Mouse (Mus musculus) spleen, postnatal 14 days (tissue): ENCODE results near the gene Tfap2e.

Experiments used
- DNase-seq, 2 experiments: peaks; one replicate each; pipeline ENCODE4 v3.0.0; 2021 to 2022; ENCODE audit warnings: low spot score in 2 of 2

Gene Tfap2e

DNA sequence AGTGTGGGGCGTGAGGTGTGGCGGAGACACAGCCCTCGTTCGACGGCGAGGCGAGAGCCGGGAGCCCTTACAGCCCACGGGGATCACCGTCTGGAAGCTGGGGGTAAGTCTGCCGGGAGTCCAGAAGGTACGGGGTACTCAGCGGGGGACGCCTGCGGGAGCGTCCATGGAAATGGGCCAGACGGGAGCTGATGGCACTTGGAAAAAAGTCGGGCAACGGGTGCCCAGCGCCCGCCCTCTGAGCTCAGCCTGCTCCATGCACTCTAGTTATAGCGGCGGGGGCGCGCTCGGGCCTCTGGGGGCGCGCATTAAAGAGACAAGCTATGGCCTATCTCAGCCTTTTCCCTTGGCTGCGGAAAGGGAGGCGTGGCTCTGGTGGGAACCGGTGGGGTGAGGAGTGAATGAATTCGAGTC lies at the start of gene Tfap2e:
Tfap2e (minus strand) TSS at position 240 of the 414 bp plus-strand sequence.
- no peak for DNase-seq

- DNase-seq, result no peak
These were observed 47.0 kb upstream of the Tfap2e start for GRCm38 (mm10) chr4:126782996-126783395.

DNA sequence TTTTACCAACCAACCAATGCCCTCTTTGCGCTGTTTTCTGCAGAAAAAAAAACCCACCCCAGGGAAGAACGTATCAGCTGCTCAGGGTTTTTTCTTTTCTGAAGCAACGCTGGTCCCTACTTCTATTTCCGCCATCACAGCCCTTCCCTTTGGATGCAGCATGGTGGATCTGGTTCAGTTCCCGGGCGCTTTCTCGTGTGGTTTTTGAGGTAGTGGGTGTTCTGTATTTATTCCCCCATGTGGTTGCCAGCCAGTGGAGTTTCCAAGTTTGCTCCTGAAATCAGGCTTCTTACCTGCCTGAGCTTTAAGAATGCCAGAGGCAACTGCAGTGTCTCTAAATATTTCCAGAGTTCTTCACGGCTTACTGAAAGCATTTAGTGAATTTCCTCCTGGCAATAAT lies 46.5 kb upstream of the Tfap2e start:
- DNase-seq, result no peak

DNA sequence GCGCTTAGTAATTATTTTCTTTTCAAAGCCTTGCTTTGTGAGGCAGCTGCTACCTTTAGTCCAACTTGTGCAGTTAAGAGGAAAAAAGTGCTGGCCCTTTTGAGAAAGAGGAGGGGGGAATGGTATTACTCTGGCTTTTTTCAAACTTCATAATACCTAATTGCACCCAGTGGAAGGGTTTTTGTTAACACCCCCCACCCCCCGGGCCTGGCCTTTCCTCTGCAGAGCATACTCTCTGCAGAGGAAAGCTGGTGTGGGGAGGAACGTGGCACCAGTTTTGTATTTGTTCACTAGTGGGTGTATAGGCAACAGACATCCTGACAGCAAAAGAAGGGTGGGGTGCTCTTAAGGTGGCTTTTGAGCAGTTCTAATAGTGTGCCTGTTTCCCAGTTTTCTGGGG lies 45.8 kb upstream of the Tfap2e start:
- DNase-seq, result no peak

- DNase-seq, result no peak
These were observed 44.1 kb upstream of the Tfap2e start for GRCm38 (mm10) chr4:126779826-126780775.

DNA sequence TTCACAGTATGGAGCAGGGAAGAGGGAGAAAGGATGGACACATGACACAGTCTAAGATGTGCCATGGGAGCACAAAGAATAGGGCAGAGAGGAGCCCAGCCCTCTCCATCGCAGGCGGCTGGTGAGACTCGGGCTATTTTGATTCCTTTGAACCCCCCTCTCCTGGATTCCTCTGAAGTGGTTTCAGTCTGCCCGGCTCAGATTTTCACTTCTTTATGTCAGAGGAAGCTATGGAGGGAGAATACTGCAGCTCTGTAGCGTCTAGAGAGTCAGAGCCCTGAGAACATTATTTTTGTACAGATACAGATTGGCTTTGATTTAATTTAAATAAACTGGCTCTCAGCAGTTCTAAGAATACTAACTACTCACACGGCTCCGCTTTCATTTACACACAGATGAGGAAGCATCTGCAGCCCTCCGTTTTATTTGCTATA lies 43.1 kb upstream of the Tfap2e start:
- DNase-seq, result no peak

DNA sequence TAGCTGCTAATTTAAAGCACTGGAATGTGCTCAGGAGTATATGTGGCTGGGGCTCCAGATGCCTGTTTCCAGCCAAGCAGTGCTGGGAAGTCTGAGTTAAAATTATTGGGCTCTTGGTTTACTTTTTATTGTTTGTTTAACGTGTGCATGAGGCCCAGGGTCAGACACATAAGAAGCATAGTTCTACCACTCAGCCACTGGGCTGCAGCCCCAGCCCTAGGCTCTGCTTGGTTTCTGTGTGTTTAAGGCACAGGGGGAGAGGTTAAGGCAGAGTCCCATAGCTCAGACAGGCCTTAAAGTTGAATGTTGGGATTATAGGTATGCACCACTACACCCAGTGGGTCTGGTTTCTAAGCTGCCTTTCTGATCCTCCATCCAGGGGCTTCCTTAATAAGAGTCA lies 39.1 kb upstream of the Tfap2e start:
- no peak for DNase-seq

- DNase-seq, result no peak
These were observed 37.8 kb upstream of the Tfap2e start for GRCm38 (mm10) chr4:126773871-126774270.

- DNase-seq, result no peak
These were observed 34.8 kb upstream of the Tfap2e start for GRCm38 (mm10) chr4:126770831-126771230.

DNA sequence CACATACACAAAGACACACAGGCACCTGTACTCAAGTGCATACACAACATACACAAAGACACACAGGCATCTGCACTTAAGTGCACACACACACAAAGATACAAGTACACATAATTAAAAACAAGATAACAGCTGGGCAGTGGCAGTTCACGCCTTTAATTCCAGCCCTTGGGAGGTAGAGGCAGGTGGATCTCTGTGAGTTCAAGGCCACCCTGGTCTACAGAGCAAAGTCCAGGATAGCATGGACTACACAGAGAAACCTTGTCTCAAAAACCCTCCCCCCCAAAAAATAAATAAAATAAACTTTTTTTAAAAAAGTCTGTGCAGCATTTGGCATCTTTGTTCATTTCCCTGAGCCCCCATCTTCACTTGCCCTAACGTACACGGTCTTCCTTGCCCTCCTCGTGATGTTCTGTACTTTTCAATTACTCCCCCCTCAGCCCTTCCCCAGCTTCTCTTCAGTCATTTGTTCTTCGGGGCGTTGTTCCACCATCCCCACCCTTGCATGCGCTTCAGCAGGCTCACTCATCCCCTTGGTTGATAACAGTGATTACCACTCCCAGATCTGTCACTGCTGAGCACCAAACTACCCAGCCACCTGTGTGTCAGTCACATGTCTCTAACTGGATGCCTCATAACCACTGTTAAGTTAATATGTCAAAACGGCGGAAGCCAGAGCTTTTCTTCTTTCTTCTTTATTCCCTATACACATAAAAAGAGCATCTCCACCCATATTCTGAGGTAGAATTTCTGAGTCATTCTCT lies 33.9 kb upstream of the Tfap2e start:
- no peak for DNase-seq

- DNase-seq, result no peak
These were observed 27.4 kb upstream of the Tfap2e start for GRCm38 (mm10) chr4:126763483-126763882.

DNA sequence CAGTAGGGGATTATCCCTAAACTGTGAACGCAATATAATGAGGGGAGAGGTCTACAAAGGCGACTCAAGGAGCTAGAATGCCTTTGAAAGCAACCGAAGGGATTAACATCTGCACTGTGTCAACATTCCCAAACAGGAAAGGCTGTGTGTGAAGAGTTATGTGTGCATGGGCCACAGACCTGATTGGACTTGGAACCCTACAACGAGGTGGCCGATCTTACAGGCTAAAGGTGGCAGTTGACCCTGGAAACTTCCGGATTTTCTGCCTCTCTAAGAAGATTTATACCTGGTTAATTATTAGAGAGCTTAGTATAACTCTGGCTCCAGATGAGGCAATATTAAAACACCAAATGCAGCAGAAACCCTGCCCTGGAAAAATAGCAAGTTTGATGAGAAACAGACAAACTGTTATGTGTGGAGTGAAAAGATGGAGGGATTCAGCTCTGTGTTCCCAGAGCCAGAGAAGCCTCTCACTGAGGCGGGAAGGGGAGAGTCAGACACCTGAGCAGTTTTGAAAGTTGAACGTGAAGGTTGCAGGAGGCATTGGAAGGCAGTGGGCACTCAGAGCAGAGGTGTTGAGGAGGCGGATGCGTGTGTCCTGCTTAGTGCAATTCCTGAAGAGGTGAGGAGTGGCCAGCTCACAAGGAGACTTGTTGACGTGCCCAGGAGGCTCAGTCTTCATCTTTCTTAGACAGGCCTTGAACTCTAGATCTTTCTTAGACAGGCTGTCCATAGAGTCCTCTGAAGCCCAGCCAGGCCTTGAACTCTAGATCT lies 26.7 kb upstream of the Tfap2e start:
- no peak for DNase-seq

- no peak for DNase-seq
These were observed 23.4 kb upstream of the Tfap2e start for GRCm38 (mm10) chr4:126759435-126759834.

- DNase-seq, result no peak
These were observed 22.3 kb upstream of the Tfap2e start for GRCm38 (mm10) chr4:126758299-126758698.

DNA sequence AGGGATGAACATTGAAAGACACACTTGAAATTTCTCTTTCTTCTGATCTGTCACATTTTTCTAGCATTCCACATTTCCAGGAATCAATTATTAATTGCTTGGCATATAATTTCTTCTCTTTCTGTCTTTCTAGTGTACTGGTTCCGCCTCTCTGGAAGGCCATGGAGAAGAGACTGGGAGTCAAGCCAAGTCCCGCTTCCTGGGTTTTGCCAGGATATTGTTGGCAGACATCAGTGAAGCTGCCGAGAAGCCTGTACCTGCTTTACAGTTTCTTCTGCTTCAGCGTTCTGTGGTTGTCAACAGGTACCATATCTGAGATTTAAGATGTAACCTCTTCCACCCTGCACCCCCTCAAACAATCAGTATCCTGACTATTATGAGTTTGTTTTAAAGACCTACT lies 20.7 kb upstream of the Tfap2e start:
- DNase-seq, result no peak

DNA sequence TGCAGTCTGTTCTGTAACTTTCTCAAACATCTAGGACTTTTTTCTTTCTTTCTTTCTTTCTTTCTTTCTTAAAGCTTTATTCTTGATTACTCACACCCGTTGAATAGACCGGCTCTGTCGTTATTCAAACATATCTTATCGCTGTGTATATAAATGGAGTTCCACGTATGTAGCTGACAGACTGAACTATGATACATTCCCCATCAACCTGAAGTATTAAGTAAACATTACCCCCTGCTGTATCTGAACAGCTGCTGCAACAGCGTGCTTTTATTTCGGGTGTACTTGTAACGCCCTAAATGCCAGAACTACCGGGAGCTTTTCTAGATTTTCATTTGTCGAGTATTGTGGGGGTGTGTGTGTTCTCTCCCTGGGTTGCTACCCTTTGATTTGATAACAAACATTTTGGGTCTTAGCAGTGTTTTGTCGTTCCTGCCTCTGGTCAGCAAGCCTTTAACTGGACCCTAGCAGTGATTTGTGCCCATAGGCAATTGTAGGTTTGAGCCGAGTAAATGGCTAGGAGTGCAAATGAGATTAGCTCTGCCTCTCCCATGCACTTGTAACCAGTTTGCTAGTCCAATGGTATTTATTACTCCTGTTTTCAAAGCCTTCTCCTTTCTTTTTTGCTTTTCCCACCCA lies 18.8 kb upstream of the Tfap2e start:
- DNase-seq, result no peak

DNA sequence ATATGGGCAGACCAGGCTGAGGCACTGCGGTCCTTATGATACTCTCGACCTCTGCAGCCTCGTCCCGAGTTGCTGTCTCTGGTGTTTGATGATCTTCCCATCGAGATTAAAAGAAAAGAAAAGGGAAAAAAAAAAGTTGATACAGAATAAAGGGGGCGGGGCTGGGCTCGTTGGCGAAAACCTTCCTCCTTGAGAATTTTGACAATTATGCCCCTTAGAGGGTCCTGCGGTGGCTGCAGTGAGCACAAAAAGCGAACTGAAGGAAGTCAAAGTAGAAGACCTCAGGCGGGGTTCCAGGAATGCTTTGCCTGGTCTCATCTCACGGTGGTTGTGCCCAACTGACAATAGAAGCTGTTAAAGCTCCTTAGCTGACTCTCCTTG lies 18.2 kb upstream of the Tfap2e start:
- no peak for DNase-seq

GRCm38 (mm10) chr4:126753268-126754230 lies 17.5 kb upstream of the Tfap2e start, which contains the start of the genes Ncdn and AU040320:
Gene Ncdn, minus strand, starts transcription at chr4:126753438.
Gene AU040320, plus strand, starts transcription at chr4:126753544.
- DNase-seq, result peak; percentile 91 to 93

DNA sequence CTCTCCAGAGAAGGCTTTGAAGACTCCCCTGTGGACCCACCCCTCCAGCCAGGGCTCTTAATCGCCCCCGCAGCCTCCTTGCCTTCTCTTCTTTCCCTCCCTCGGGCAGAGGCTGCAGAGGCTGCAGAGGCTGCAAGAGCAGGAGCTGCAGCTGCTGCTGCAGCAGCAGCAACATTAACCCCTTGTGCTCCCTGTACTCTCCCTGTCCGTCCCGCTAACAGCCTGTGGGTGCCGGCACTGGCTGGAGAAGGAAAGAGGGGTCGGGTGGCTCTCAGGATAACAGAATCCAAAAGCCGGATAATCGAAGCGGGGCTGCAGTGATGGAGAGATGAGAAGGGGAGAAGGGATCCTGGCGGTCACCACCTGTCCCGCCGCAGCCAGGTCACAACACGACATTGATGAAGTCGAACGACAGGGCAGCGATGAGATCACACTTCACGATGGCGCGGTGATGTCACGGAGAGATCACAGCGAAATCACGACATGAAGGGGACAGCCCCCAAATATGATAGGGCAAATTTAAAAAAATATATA lies 16.6 kb upstream of the Tfap2e start:
- DNase-seq, result no peak
